Mouse (Mus musculus): ENCODE measurements around the gene Zfp37. TPM values are rescaled to one million over a fixed set of nuclear protein-coding genes. Genes with fewer than 3 reads are reported as not detected.
"Not testable (repeated sequence)": the region's sequence is repeated elsewhere in the genome, so short reads cannot be mapped to it uniquely, and the experiment has no call there.

Gene Zfp37
- total RNA-seq, 4 experiments from 2014 or later = 1.1 to 1.9 (median 1.6) TPM

DNA sequence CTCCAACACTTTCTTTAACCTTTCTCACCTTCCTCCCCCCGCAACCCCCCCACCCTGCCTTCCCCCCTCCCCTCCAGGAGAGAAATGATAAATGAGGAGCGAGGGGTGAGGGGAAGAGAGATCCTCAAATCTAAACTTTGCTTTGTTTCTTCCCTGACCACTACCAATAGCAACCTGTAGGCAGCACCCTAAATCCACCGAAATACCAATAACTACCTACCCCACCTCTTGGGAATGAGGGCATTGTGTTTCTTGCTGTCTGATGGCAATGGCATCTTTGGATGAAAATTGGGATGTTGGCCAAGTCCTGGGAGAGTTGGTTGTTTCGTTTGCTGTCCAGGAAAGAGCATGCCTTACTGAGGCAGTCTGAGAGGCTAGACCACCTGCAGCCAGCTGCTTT is 20.8 kb downstream of the Zfp37 start:
- DNase-seq (ENCODE audit: low spot score) = no peak

DNA sequence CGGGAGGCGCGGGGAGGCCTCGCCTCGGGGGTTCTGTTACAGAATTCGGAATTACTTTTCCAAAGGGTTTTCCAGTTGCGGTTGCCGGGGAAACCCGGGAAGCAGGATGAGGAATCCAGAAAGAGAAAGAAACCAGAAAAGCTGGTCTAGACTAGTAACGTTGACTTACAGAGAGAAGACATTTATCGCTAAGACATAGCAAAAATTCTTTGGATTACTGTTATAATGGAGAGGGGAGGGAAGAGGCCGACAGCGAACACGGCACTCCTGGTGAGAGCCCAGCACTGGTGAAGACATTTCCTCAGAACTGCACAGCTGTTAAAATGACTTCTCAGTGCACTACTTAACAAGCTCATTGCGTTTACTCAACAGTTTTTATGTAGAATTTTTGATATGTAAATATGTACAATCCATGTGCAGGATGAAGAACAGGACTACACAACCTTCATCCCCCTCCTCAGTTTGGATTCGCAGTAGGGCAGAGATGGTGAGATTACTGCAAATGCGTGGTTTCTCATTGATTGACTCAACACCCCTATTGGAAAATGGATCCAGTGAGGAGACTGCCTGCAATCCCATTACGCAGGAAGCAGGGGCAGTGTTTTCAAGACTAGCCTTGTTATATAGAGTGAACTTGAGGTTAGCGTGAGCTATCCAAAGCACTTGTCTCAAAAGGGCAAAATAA is 22.0 kb downstream of the Zfp37 start:
- DNase-seq (ENCODE audit: low spot score) = no peak

DNA sequence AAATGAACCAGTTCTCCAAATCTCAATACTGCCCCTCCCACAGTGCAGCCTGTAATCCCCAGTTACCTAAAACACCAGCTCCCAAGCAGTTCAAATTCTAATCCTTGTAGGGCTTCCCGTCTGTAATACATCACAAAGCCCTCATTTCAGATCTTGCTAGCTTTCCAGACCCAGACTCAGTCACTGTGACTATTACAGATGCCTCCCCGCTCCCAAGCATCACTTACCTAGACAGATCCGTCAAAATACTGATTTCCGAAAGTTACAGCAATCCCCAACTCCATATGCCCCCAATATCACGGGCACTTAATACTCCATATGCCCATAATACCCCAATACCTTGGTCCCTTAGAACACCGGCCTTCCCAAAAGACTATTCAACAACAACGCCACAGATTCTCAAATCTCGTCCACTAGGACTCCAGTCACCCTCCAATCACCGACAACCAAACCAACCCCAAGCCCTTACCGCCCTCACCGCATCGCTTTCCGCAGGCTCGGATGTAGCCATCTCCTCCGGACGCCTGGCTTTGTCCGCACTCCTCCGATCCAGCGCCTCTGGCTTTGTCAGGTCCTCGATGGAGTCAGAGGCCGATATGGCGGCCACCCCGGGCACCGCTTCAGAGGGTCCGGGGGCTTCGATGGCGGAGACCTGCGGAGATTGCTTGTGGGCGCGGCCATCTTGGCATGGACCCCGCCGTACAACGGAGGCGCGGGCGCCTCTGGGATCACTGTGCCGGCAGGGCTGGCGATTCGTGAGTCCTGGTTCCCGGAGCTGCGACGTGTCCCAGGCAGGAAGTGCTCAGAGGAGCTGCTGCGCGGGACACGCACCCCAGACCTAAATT is 22.8 kb downstream of the Zfp37 start:
- peak; percentile 83 for DNase-seq (ENCODE audit: low spot score)

DNA sequence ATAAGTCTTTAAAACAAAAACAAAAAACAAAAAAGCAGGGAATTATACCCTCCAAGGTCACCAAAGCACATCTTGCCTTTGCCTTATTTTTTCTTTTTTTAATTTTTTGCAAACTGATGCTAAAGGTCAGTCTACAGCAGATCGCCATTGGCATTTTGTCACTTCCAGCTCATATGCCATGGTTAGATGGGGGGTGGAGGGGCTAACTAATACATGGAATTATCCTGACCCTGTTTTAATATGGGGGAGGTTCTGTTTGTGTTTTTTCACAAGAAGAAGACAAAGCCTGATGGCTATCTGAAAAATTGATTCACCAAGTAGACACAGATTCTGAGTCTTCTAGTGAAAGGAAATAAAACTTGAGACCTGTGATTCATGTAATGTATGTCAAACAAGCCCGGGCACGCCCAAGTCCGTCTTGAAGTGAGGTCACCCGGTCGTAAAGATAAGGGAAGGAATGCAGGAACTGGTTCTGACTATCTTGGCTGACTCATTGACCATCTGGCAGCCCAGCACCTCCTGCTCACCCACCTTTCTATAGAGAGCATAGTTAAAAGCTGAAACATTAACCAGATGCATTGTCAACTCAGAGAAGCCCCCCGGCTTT is 30.8 kb downstream of the Zfp37 start:
- no peak for DNase-seq (ENCODE audit: low spot score)

DNA sequence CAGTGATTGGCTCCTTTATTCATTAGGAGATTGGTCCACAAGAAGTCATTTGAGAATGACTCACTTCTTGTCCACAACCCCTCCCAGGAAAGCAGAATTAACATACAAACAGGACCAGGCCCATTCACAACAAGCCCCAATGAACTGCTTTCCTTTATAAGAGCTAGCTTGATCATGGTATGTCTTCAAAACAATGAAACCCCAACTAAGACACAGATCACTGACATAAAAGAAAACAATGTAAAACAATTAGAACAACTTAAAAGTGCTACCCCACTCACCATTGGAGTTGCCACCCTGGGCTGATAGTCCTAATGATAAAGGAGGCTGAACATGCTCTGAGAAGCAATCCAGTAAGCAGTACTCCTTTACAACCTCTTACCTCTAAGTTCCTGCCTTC is 42.1 kb downstream of the Zfp37 start:
- no peak for DNase-seq (ENCODE audit: low spot score)

DNA sequence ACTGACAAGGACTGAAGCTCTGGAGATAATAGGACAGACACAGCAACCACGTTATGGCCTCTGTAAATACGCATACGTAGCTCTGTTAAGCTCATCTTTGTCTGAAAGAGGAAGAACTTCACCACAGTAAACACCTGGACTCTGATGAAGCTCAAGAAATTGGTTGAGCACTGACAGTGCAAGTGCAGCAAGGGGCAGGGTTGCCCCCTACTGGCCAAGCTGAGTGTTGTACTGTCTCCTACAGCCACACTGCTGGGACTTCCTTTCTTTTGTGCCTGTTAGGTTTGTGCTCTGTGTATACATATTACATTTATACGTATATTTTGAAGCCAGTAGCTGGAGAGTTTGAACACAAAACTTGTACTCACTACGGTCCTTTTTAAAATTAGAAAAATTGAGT is 53.6 kb downstream of the Zfp37 start:
- no peak for DNase-seq (ENCODE audit: low spot score)

DNA sequence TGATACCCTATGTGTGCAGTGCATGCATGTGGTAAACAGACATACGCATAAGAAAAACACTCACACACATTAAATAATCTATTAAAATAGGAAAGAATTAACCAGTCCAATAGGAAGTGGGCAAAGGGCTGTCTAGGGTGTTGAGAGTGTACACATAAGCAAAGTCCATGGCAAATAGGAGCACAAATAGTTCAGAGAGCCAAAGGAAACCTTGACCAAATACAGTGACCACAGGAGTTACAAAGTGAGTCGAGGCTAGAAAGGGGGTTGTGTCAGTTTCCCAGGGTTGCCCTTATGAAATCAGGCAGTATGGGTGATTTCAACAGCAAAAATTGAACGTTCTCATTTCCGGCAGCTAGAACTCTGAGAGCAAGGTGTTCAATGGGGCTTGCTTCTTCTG is 56.4 kb downstream of the Zfp37 start:
- no peak for DNase-seq (ENCODE audit: low spot score)

DNA sequence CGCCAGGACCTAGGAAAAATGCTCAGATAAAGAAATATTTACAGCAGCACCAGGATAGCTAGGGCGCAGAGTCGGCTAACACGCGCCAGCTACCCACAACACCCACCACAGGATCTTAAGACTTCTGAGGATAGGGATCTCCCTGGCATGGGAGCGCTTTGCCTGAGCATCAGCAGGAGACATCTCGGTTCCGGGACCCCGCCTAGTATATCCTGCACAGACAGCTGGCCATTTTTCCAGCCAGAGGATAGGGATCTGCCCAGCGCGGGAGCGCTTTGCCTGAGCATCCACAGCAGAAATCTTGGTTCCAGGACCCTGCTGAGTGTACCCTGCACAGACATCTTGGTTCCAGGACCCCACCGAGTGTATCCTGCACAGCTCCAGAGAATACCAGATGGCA is 63.2 kb downstream of the Zfp37 start:
- not testable (repeated sequence) for DNase-seq (ENCODE audit: low spot score)

DNA sequence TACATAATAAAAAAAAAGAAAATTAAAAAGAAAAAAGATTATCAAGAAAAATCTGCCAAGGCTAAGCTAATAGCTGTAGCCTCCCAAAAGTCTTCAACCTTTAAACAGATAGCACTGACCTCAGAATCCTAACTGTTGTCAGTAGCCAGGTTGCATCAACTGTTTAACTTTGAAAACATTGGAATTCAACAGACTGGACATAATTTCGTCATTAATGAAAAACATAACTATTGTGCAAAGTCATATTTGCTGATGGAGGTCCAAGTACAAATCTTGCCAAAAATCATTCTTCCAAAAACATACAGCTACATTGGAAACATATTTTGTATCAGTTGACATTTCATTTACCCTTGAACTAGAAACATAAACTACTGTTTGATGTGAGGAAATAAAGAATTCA is 72.4 kb downstream of the Zfp37 start:
- DNase-seq (ENCODE audit: low spot score) = no peak

DNA sequence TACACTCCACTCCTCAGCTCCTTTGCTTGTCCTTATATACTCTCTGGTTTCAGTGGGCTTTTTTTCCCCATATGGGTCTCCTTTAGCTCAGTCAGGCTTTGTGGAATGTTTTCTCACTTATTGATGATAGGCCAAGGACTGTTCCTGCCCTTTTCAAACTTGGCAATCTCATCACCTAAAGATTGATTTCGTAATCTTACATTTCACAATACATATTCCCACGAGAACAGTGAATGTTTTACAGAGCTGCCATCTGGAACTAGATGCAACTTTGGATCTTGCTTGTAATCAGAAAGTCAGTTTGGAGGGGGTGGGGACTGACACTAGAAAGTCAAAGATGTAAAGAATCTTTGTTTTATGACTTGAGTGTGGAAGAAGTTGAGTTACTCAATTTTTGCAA is 80.0 kb downstream of the Zfp37 start, which contains the start of gene Mup21:
Gene Mup21 (minus strand): TSS at position 53 of the 400 bp plus-strand sequence.
- no peak for DNase-seq (ENCODE audit: low spot score)

Other genes starting within 250 kb of the Zfp37 start
- not detected for gene Mup20, start 176.9 kb downstream of the Zfp37 start, total RNA-seq (2022)
- gene Mup3, start 143.7 kb downstream of the Zfp37 start, total RNA-seq (2022) = not detected
- not detected for gene Mup21, start 80.2 kb downstream of the Zfp37 start, total RNA-seq (2022)
- 10 to 100 TPM; 18.9 to 23.0 (median 21.1) TPM for gene Slc31a2, start 31.5 kb upstream of the Zfp37 start, total RNA-seq (2022)
- 10 to 100 TPM; 18.1 to 22.2 (median 20.3) TPM for gene Fkbp15, start 129.5 kb upstream of the Zfp37 start, total RNA-seq (2022)
- 10 to 100 TPM; 14.2 to 18.2 (median 15.2) TPM for gene Slc31a1, start 129.7 kb upstream of the Zfp37 start, total RNA-seq (2022)
- gene Cdc26, start 177.6 kb upstream of the Zfp37 start, total RNA-seq (2022) = 10 to 100 TPM; 43.2 to 50.7 (median 47.0) TPM
- gene Prpf4, start 177.8 kb upstream of the Zfp37 start, total RNA-seq (2022) = 10 to 100 TPM; 10.0 to 11.8 (median 10.3) TPM
- not detected for gene Rnf183, start 204.2 kb upstream of the Zfp37 start, total RNA-seq (2022)
- gene Wdr31, start 239.8 kb upstream of the Zfp37 start, total RNA-seq (2022) = under 1 TPM; 0.44 to 0.90 (median 0.61) TPM
- under 1 TPM in 2 of 4 experiments, not detected in 2; 0.16 to 0.23 TPM for gene Bspry, start 249.0 kb upstream of the Zfp37 start, total RNA-seq (2022)

Measured in heart, adult 8-10 months (tissue).